Mouse (Mus musculus) WW6 (cell line): ENCODE measurements around the gene Wwc1.
A peak's percentile ranks its signal among the peaks of the same experiment; 100 is the strongest.

Source experiments
- DNase-seq: peaks from one replicate; pipeline ENCODE4 v3.0.0-alpha.2; 2013; ENCODE audit warnings: low read depth, low spot score

Gene Wwc1

DNA sequence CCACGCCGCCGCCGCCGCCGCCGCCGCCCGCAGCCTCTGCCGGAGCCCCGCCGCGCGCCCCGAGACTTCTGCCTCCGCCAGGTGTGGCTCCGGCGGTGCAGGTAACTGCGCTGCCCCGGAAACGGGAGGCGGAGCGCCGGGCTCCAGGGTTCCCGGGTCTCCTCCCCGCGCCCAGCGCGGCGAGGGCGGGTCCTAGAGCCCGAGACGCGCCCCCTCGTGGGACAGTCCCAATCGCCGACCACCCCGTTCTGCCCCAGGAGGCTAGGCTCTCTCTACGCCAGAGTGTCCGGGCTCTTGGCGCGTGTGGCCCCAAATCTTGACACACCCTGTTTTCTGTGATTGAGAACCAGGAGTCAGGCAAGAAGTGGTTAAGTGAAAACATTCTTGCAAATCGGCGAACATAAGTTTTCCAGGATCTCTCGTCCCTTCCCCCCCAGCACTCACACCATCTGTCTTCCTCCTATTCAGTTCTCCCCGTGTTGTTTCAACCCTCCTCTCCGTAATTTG lies at the start of gene Wwc1:
TSS of gene Wwc1 (minus strand) at position 117 of the 507 bp plus-strand sequence.
- DNase-seq: peak; percentile 68

DNA sequence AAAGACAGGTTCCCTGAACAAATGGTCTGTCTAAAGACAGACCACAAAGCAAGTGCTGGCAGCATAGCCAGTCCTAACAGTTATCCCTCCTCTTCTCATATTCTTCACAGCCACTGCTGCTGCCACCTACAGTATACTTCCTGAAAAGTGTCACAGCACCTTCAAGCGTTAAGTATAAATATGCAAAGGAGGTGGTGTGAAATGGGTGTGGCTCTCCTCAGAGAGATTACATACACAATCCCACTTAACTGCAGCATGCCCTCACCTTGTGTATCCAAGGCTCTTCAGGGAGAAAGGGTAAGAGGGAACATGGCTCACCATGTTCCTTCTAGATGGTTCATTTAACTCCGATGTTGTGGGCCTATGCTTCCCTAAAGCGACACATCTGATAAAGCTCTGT lies 39.7 kb upstream of the Wwc1 start:
- DNase-seq: no peak

DNA sequence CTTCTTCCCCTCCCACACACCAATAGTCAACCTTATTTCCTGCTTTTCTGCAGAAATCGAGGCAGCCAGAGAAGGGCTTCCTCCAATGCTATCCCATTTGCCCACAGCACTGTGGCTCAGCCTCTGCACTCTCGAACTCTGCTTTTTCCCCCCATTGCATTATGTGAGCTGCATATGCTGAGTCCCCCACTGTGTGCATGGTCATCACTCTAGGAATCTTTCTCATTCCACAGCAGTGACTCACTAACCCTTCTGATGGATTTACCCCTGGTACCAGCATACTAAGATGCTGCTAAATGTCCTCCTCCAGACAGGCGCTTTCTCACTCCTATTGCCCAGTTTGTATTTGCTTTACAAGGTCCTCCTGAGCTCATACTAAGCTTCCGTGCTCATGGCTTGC lies 32.9 kb upstream of the Wwc1 start:
- no peak for DNase-seq

DNA sequence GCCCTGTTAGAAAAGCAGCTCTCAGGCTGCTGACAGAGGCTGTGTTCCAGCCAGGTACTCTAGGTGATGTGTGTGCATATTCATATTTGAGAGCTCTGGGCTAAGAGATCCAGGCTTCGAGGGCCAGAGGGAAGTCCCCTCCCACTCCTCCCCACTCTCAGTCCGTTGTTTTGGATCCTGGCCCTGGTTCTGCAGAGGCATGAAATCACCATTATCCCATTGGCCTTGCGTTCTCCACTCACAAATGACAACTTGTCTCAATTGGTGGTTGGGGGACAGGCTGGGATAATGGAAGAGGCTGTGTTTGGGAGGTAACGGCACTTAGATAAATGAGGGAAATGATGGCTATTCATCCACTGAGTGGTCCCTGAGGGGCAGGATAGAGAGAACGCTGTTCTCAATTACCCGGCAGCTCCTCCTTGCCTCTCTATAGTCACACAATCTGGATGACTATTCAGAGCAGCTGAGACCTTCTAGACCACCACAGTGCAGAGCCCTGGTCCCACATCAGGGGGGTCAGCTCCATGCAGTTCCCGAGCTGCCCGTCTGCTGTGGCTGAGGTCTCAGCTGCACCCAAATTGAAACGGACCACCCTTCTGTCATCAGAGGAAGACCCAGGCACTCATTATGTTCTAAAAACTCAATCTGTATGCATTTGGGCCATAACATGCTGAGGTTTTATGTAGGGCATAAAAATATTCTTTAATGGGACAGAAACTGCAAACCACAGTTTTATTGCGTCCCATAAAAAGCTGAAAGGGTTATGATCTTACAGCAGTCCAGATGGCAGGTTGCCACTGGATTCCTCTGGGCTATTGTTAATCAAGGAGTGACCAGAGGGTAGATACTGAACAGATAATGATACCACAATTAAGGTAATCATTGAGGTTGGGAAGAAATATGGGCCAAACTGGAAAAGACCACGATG lies 29.2 kb upstream of the Wwc1 start:
- no peak for DNase-seq

DNA sequence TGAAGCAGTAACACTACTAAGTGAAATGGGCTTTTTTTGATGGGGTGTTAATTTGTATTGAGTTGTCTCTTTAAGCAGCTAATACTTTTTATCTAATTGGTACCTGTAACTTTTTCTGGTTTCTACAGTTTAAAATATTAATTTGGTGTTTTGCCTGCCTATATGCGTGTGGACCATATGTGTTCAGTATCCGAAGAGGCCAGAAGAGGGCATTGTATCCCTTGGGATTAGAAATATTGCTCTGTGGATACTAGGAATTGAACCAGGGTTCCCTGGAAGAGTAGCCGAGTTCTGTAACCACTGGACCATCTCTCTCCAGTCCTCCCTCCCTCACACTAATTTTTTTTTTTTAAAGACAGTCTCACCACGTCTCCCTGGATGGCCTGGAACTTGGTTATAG lies 22.6 kb upstream of the Wwc1 start:
- DNase-seq: no peak

DNA sequence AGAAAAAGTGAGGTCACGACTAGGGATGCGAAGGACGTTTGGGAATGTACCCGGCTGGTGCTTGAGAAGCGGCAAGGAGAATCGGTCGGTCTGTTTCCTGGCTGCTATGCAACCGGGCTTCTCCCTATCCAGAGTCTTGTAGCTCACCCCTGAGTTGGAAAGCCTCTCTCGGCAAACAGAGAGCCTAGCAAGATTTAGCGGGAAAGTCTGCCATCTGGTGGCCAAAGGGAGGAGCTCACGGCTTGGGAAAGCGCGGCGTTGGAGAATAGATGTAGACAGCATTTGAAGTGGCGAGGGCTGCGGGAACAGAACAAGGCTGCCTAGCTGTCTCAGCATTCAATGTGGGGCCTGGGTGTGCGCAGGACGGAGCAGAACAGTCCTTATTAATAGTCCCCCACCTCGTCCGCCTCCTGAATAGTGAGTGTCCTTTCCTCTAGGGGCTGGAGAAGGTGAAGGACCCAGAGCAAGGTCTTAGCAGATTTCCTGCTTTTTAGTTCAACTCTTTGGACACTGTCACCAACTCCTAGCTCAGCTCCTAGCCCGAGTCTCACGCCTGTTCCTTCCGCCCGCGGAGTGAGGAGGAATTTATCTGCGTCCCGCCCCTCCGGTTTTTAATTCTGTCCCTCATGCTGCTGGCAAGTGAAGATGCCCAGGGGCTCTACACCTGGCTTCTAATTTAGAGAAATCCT lies 21.1 kb upstream of the Wwc1 start:
- peak; percentile 92 for DNase-seq

DNA sequence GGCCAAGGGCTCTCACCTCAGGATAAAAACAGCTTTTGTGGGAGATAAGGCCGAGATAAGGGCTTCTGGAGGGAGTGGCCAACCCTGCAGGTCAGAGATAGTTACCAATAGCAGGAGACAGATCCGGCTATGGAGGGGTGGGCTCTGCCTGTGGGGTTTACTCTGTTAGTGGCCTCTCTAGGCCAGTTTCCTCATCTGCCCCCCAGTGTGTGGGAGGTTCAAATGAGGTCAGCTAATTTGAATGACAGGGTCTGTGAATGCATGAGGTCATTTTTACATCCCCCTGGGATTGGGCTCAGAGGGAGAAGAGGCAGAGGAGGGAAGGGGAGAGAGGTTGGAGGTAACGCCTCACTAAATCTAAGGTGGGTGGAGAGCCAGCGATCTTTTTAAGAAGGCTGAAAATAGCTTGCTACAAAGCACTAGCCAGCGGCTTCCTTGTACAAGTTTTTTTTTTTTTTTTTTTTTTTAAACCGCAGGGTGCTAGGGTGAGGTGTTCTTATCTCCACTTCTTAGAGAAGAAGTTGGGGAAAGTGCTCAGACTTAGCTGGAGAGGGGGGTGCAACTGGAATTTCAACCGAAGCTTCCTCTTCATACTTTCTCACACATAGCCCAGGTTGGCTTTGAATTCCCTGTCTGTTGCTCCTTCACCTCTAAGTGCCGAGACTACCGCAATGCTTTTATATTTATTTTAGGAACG lies 20.4 kb upstream of the Wwc1 start:
- no peak for DNase-seq

DNA sequence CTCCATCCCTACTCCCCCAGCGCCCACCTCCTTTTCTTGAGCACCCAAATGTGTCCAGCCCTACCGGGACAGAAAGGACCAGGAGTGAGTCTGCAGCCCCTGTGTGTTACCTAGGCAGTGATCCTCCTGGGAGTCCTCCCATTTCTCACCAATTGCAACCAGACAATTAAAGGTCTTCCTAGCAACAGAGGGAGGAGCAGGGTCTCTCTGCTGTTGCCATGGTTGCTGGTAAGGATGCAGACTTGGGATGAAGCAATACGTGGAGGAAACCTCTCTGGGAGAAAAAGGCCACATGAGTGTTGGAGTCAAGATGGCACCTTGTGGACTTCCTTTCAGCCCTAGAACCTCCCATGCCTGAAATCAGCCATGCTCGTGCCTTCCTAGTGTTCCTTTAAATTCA lies 19.7 kb upstream of the Wwc1 start:
- DNase-seq: no peak

DNA sequence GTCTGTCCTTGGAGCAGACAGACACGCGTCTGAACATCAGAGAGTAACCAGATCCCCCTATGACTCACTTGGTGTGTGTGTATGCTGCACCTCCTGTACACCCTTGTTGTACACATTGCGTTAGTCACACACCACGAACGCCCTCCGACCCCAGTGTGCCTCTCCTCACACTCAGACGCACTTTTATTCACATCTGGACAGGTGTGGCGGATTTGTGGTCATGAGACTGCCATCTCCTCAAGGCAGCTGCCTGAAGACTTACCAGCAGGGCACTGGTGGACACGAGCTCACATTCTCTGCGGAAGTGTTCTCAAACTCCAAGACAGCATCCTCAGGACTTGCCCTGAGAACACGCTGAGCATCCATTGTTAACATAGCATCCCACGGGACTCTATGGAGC lies 17.7 kb upstream of the Wwc1 start:
- DNase-seq: no peak

DNA sequence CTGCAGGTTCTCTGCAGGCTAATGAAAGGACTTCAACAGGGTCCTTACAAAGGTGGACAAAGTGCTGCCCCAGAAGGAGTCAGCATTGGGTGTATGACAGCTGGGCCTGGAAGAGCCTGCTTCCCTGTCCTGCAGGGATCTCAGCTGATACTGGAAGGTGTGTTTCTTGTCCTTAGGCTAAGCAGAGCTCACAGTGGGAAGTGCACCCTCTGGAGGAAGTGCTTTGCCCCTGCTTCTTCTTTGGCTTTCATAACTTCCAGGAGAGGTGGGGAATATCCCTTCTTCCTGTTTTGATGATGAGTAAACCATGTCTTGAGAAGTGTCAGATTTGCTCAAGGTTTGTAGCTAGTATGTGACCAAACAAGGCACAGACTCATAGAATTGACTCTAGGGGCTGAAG lies 15.0 kb upstream of the Wwc1 start:
- DNase-seq: no peak

DNA sequence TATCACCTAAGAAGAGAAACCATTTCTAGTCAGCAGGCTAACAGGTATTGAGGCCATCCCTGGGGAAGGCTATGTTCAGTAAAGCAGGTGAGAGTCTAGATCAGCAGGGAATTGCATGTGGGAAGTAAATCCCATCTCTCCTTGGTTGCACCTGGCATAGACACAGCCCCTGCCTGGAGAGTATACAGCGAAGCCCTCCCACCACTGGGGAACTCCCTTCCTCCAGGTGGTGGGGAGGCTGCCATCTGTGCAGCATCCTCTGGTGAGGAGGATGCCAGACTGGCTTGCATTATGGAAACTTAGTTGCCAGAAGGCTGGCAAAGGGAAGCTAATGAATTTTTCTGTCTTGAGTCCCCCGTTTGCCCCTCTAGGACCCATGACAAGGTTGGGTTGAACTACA lies 11.5 kb upstream of the Wwc1 start:
- no peak for DNase-seq

DNA sequence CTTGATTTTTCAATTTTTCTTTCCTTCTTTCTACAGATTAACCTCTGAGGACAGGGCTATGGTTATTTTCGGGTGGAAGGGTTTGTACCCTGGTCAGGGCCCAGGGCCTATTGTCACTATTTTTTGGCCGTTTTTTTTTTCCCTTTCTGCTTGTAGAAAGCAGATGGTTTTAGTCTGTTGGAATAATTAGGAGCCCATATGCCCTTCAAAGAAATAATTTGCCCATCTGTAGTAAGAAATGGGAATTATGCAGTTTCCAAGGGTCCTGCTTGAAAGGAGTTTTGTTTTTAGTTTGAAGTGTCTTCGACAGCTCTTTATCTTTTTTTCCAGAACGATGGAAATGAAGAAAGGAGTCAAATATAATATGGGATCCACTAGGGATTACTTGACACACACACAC lies 9.6 kb upstream of the Wwc1 start:
- no peak for DNase-seq

DNA sequence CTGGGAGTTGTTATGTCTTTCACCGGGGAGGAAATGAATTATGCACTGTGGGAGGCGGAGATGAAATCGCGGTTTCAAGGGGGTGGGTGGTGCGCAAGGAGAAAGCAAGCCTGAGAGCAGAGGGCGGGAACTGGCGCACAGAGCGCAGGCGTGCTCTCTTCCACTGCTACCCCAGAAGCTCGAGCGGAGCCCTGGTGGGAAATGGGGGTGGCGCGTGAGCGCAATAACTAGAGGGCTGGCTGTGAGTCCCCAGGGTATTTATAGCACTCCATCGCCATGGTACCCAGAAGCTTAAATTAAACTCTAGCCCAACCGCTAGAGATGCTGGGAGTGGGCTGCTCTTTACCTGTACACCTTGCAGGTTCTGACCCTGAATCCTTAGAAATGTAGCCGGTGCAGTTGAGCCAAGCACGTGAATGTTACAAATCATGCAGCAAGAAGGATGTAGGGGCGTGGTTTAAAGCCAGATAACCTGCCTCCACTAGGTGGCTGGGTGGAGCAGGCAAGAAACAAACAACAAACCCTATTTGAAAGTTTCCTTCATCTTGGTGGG lies 5.6 kb upstream of the Wwc1 start:
- no peak for DNase-seq

DNA sequence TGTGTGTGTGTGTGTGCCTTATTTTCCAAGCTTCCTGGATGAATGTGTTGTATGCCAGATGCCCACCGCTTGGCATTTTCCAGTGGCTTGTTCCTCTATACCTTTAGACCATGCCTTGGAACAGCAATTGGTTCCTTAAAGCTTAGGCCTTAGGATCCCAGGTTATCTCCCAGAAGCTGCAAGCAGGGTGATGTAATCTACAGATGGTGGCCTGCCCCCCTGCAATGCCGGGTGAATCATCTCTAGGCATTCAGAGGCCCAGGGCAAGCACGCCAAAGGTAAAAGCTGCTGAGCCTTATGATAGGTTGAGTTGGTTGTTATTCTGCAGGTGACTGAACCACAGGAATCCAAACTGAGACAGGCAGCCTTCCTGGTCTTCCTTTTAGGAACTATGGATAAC lies 2.4 kb upstream of the Wwc1 start:
- DNase-seq: no peak

DNA sequence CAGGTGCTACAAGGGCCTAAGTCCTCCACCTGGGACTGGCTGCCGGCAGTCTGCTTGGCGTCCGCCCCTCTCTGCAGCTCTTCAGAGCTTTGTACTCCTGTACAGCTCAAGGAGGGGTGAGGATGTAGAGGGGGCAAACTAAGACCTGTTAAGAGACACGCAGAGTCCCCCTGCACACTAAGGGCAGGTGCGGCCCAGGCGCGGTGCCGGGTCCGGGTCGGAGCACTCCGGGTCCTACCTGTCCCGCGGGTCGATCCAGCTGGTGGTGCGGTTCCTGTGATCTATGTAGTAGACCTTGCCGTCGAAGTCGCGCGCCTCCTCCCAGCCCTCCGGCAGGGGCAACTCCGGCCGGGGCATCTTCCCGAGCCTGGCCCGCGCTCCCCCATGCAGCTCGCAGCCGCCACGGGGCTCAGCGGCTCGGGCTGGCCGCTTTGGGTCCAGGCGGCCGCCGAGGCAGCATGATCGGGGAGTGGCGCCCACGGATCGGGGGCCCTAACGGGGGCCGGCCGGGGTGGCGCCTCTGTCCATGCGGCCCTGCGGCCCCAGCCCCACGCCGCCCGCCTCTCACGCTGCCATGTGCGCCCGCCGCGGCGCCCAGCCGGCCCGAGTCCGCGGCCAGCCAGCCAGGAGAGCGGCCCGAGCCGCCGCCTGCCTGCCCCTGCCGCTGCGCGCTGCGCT lies 455 bp downstream of the Wwc1 start:
- peak; percentile 49 for DNase-seq

DNA sequence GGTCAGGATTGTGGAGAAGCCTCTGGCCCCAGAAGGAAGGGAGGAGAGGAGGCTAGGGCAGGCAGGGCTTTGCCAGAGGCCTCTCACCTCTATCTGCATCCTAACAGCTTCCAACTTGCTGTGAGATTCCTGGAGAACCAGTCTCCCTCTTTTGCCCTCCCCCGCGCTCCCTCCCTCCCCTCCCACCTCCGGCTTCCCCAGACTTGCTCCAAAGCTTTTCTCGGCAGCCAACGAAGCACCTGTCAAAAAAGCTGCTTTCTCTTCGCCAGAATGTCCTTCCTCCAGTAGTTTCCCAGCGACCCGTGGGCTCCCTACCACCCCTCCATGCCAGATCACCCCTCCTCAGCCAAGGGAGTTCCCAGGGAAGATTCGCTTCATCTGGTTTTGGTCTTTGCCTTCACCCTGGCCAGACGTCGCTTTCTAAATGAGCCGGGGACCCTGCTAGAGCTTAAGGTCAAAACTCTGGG lies 1.0 kb downstream of the Wwc1 start:
- no peak for DNase-seq

DNA sequence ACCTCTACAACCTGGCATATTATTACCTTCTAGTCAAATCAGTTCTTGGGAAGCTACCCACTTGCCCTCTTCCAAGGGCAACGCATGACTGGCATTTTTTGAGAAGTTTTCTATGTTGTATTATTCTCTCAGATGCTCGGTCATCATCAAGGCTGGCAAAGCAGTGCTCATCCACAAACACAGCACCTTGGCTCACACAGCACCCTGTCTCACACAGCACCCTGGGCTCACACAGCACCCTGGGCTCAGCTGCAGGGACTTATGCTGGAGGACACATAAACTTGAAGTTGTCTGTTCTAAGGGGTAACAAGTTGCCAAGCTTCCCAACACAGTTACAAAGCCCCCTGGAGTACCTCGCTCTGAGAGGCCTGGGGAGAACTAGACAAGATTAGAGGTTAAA lies 2.5 kb downstream of the Wwc1 start:
- DNase-seq: no peak

DNA sequence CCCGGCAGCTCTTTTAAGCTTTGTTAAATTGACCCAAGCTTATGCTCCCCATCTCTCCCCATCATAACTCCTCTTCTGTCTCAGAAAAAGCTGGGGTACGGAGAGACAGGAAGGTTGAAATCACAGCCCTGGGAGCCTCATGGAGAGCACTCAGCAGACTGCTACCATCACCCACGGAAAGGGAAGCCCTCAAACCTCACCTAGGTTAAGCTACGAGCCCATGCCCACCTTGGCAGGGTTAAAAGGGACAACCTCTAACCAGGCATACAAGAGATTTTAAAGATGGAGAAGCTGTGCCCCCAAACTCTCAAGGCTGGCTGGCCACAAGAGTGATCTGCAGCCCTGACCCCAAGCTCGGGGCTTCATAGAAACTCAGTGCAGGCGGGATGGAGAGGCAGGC lies 3.2 kb downstream of the Wwc1 start:
- no peak for DNase-seq

DNA sequence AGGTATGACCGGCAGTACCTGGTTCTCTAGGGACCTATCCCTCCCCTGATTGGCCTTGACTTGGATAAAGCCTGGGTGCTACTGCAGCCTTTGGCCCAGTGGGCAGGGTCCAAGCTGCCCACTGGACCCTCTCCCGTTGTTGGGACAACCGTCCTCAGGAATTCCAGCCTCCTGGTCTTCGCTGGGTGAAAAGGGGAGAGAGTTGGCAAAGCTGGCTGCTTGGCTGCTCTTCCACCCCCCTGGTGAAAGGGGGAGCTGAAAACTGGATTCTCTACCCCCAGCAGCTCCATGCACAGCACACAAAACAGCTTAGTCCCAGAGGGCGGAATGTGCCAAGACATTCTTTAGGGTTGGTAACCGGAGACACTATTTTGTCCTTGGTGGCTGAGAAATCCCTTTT lies 3.8 kb downstream of the Wwc1 start:
- DNase-seq: no peak

DNA sequence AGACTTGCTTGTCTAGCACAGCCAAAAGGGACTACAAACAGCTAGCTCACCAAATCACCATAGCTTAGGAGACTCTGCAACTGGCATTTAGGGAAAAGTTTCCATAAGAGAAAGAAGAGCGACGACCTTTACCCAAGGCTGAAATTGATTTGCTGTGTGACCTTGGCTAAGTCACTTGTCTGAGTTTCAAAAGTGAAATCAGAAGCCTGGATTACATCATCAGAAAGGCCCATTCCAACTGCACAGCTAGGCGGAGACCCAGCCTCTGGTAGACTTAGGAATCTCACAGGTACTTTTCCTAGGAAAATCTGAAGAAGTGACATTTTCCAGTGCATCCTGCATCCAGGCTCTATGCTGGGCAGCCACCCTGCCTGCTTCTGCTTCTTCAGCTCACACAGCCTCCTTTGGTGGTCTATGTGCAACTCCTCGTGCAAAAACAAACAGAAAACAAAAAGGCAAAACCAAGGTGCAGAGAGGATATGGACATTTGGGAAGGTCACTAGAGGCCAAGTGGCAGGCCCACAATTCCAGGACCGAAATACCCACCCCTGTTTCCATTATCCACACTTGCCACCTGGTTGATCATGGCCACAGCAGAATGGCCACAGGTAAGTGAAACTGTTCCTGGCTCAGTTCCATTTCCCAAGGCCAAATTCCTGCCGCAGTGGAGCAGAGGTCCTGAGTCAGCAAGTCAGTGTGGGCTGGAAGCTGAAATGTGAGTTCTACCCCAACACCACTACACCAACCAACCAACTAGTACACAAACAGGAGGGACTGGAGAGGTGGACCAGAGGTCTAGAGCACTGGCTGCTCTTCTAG lies 5.5 kb downstream of the Wwc1 start:
- no peak for DNase-seq
